Mouse (Mus musculus) bone marrow, adult 2 months (tissue): Measurements from ENCODE around the gene Bag3.

Source experiments
- CTCF ChIP-seq: fragments of 200-500 bp; IDR thresholded peaks from 2 replicates; pipeline ENCODE4 v1.5.1; 2011; ENCODE audit warnings: low read length, control low read depth; ENCODE audit not compliant: control insufficient read depth, insufficient read depth
- POLR2A ChIP-seq: fragments of 200-500 bp; IDR thresholded peaks from 2 replicates; pipeline ENCODE4 v1.6.1; 2011; ENCODE audit warnings: low read depth, mild to moderate bottlenecking, control low read depth, low read length, borderline replicate concordance; ENCODE audit not compliant: control insufficient read depth

- TF ChIP-seq POLR2A (no peak), CTCF (no peak)
These were observed 27.7 kb downstream of the Bag3 start for GRCm38 (mm10) chr7:128551087-128551457.
